Mouse (Mus musculus): ENCODE results near the gene Ppp2r3c.
"Not testable (repeated sequence)": the region's sequence is repeated elsewhere in the genome, so short reads cannot be mapped to it uniquely, and the experiment has no call there.

GRCm38 (mm10) chr12:55338490-55338889 is 35.7 kb upstream of the Ppp2r3c start:
- TF ChIP-seq POLR2A (IDR thresholded peaks at IDR 0.05; ENCODE audit: insufficient read length, low read depth); USF1 (IDR thresholded peaks at IDR 0.05; ENCODE audit: low read depth); POLR2AphosphoS2 (IDR thresholded peaks at IDR 0.05; ENCODE audit: insufficient read length, low read depth): not testable (repeated sequence)
